Mouse (Mus musculus) testis, adult 2 months (tissue): ENCODE measurements around the gene Chchd3.

Experiments used
- CTCF ChIP-seq: fragments of 200-500 bp; IDR thresholded peaks from 2 replicates; pipeline ENCODE4 v1.5.1; 2012; ENCODE audit warnings: low read depth, mild to moderate bottlenecking, inconsistent platforms, low read length, moderate library complexity; ENCODE audit not compliant: control insufficient read depth, insufficient read depth, insufficient replicate concordance
- POLR2A ChIP-seq: fragments of 200-500 bp; IDR thresholded peaks from 2 replicates; pipeline ENCODE4 v1.6.1; 2012; ENCODE audit warnings: low read depth, mild to moderate bottlenecking, inconsistent platforms, low read length, moderate library complexity; ENCODE audit not compliant: control insufficient read depth

DNA sequence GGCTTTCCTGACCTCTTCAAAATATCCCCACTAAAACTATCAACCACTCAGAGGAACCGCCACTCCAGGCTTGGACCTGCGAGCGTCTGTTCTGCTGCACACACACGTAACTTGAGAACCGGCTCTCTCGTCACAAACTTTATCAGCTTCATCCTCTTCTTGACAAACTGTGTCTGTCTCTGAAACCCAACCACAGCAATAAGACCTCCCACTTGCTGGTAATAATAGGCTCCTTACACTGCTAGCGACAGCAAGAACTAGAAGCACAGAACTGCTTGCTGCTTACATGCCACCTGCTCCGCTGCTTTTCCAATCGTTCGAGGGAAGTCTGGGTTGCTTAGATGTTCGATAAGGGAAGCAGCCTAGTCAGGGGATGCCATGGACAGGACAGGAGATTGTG lies 119.8 kb downstream of the Chchd3 start:
- no peak for TF ChIP-seq CTCF
- no peak for TF ChIP-seq POLR2A
